Mouse (Mus musculus) liver, embryonic 11.5 days (tissue): ENCODE measurements at regions not wholly inside any gene's neighbourhood (a gene's known extent, or its start where the extent isn't known, plus 50 kb on each side); places are given as distances from the start of the nearest gene placed in this dataset.

ENCODE experiments used
- ATAC-seq: fragments of 200-750 bp; cut with Nextera tagmentation; replicated peaks from 2 replicates; pipeline ENCODE4 v1.8.0; 2017; ENCODE audit warnings: moderate number of reproducible peaks, mild to moderate bottlenecking, moderate TSS enrichment, moderate library complexity; ENCODE audit not compliant: low FRiP score
- DNase-seq: peaks from one replicate; pipeline ENCODE4 v3.0.0-alpha.2; 2017; ENCODE audit warnings: low spot score
- H3K27ac ChIP-seq: fragments of 300-500 bp; sonication (generic); 2 replicates; pipeline ENCODE4 v1.5.1; 2014; ENCODE audit warnings: mild to moderate bottlenecking, low read depth, low read length, control low read depth
- H3K27me3 ChIP-seq: fragments of 300-500 bp; sonication (generic); replicated peaks from 2 replicates; pipeline ENCODE4 v1.6.1; 2014; ENCODE audit warnings: low read length, mixed read lengths; ENCODE audit not compliant: control insufficient read depth, insufficient read depth
- H3K36me3 ChIP-seq: fragments of 300-500 bp; sonication (generic); 2 replicates; pipeline ENCODE4 v1.6.1; 2014; ENCODE audit warnings: mild to moderate bottlenecking, low read length, moderate library complexity, mixed read lengths; ENCODE audit not compliant: control insufficient read depth, insufficient read depth
- H3K4me1 ChIP-seq: fragments of 300-500 bp; sonication (generic); replicated peaks from 2 replicates; pipeline ENCODE4 v1.6.1; 2014; ENCODE audit warnings: low read length, mixed read lengths; ENCODE audit not compliant: control insufficient read depth, insufficient read depth
- H3K4me2 ChIP-seq: fragments of 300-500 bp; sonication (generic); 2 replicates; pipeline ENCODE4 v1.6.1; 2014; ENCODE audit warnings: mild to moderate bottlenecking, control low read depth, moderate library complexity
- H3K4me3 ChIP-seq: fragments of 300-500 bp; sonication (generic); 2 replicates; pipeline ENCODE4 v1.5.1; 2014; ENCODE audit warnings: low read depth, low read length, control low read depth
- H3K9ac ChIP-seq: fragments of 300-500 bp; sonication (generic); 2 replicates; pipeline ENCODE4 v1.6.1; 2014; ENCODE audit warnings: low read depth, low read length, control low read depth
- H3K9me3 ChIP-seq: fragments of 300-500 bp; sonication (generic); 2 replicates; pipeline ENCODE4 v1.6.1; 2016; ENCODE audit warnings: low read length, inconsistent platforms, mixed read lengths; ENCODE audit not compliant: control insufficient read depth
- WGBS: fragments of 180-500 bp; shearing (Covaris S2); extraction: QIAGEN DNeasy Blood & Tissue Kit; methylation state at CpG from one replicate; pipeline ENCODE4 v1.1.7; 2014; 5-methylcytosine and 5-hydroxymethylcytosine counted together

GRCm38 (mm10) chr6:31995977-31996376 lies 54.1 kb upstream of the 1700012A03Rik start:
- Histone ChIP-seq H3K4me2 (no peak overlapping the region), H3K36me3 (no peaks in the 10 kb centered on the region), H3K9me3 (no peaks in the 10 kb centered on the region), H3K4me1 (no peaks in the 10 kb centered on the region), H3K27me3 (no peaks in the 10 kb centered on the region), H3K9ac (no peak overlapping the region), H3K27ac (no peak overlapping the region), H3K4me3 (no peak overlapping the region)
- WGBS = 86% methylated on average over 7 of the region's 7 CpGs
- ATAC-seq (no peak), DNase-seq (no peak)

GRCm38 (mm10) chr6:31995249-31995648 lies 54.8 kb upstream of the 1700012A03Rik start:
- no peak for ATAC-seq
- Histone ChIP-seq H3K9me3 (no peaks in the 10 kb centered on the region), H3K36me3 (no peaks in the 10 kb centered on the region), H3K27me3 (no peaks in the 10 kb centered on the region), H3K4me2 (no peak overlapping the region), H3K4me3 (no peak overlapping the region), H3K27ac (no peak overlapping the region), H3K4me1 (no peaks in the 10 kb centered on the region), H3K9ac (no peak overlapping the region)
- DNase-seq = no peak
- 68% methylated on average over 4 of the region's 4 CpGs for WGBS

GRCm38 (mm10) chr6:31985698-31986097 lies 64.3 kb upstream of the 1700012A03Rik start:
- Histone ChIP-seq H3K9me3 (no peaks in the 10 kb centered on the region), H3K36me3 (no peaks in the 10 kb centered on the region), H3K4me2 (no peak overlapping the region), H3K9ac (no peak overlapping the region), H3K27ac (no peak overlapping the region), H3K4me1 (no peaks in the 10 kb centered on the region), H3K27me3 (no peaks in the 10 kb centered on the region), H3K4me3 (no peak overlapping the region)
- WGBS = 43% methylated on average over 3 of the region's 3 CpGs
- DNase-seq (no peak), ATAC-seq (no peak)

GRCm38 (mm10) chr6:31976705-31977104 lies 73.3 kb upstream of the 1700012A03Rik start:
- 77% methylated on average over 6 of the region's 6 CpGs for WGBS
- Histone ChIP-seq H3K36me3 (no peaks in the 10 kb centered on the region), H3K9me3 (no peaks in the 10 kb centered on the region), H3K27me3 (no peaks in the 10 kb centered on the region), H3K4me3 (no peak overlapping the region), H3K4me2 (no peak overlapping the region), H3K4me1 (no peaks in the 10 kb centered on the region), H3K27ac (no peak overlapping the region), H3K9ac (no peak overlapping the region)
- no peak for ATAC-seq
- no peak for DNase-seq

- no peaks in the 10 kb centered on the region for H3K4me1 ChIP-seq
- WGBS = 36% methylated on average over 4 of the region's 4 CpGs
- no peak overlapping the region for H3K4me2 ChIP-seq
- H3K27me3 ChIP-seq = no peaks in the 10 kb centered on the region
- no peak overlapping the region for H3K4me3 ChIP-seq
- no peak overlapping the region for H3K27ac ChIP-seq
- H3K9ac ChIP-seq = no peak overlapping the region
- no peak for DNase-seq
- no peaks in the 10 kb centered on the region for H3K9me3 ChIP-seq
- ATAC-seq = no peak
- no peaks in the 10 kb centered on the region for H3K36me3 ChIP-seq
Measured at GRCm38 (mm10) chr6:31948063-31948481, 102.0 kb upstream of the 1700012A03Rik start.

- ATAC-seq = no peak
- Histone ChIP-seq H3K27me3 (no peaks in the 10 kb centered on the region), H3K9ac (no peak overlapping the region), H3K9me3 (no peaks in the 10 kb centered on the region), H3K4me3 (no peak overlapping the region), H3K36me3 (no peaks in the 10 kb centered on the region), H3K27ac (no peak overlapping the region), H3K4me1 (no peaks in the 10 kb centered on the region), H3K4me2 (no peak overlapping the region)
- no peak for DNase-seq
- 74% methylated on average over 5 of the region's 5 CpGs for WGBS
Measured at GRCm38 (mm10) chr6:31946572-31946971, 103.5 kb upstream of the 1700012A03Rik start.

- no peaks in the 10 kb centered on the region for H3K4me1 ChIP-seq
- H3K27me3 ChIP-seq = no peaks in the 10 kb centered on the region
- no peak for DNase-seq
- no peaks in the 10 kb centered on the region for H3K9me3 ChIP-seq
- H3K27ac ChIP-seq = no peak overlapping the region
- no peak overlapping the region for H3K9ac ChIP-seq
- H3K4me2 ChIP-seq = no peak overlapping the region
- no peak overlapping the region for H3K4me3 ChIP-seq
- 76% methylated on average over 7 of the region's 7 CpGs for WGBS
- no peaks in the 10 kb centered on the region for H3K36me3 ChIP-seq
- ATAC-seq = no peak
Measured at GRCm38 (mm10) chr6:31945347-31945746, 104.7 kb upstream of the 1700012A03Rik start.

- H3K36me3 ChIP-seq = no peaks in the 10 kb centered on the region
- H3K4me3 ChIP-seq = no peak overlapping the region
- no peak overlapping the region for H3K27ac ChIP-seq
- WGBS = 81% methylated on average over 8 of the region's 8 CpGs
- no peaks in the 10 kb centered on the region for H3K9me3 ChIP-seq
- H3K4me1 ChIP-seq = no peaks in the 10 kb centered on the region
- no peak overlapping the region for H3K9ac ChIP-seq
- ATAC-seq (no peak), DNase-seq (no peak)
- no peak overlapping the region for H3K4me2 ChIP-seq
- H3K27me3 ChIP-seq = no peaks in the 10 kb centered on the region
Measured at GRCm38 (mm10) chr6:31944546-31944945, 105.5 kb upstream of the 1700012A03Rik start.

GRCm38 (mm10) chr6:31942696-31943095 lies 107.3 kb upstream of the 1700012A03Rik start:
- no peak for ATAC-seq
- Histone ChIP-seq H3K36me3 (no peaks in the 10 kb centered on the region), H3K27ac (no peak overlapping the region), H3K9ac (no peak overlapping the region), H3K4me1 (no peaks in the 10 kb centered on the region), H3K9me3 (no peaks in the 10 kb centered on the region), H3K4me3 (no peak overlapping the region), H3K4me2 (no peak overlapping the region), H3K27me3 (no peaks in the 10 kb centered on the region)
- 49% methylated on average over 4 of the region's 4 CpGs for WGBS
- no peak for DNase-seq
